Mouse (Mus musculus) limb, embryonic 14.5 days (tissue): ENCODE data around the gene Col6a2. TPM values are rescaled to one million over a fixed set of nuclear protein-coding genes. Genes with fewer than 3 reads are reported as not detected.

Experiments used
- ATAC-seq: fragments of 200-750 bp; cut with Nextera tagmentation; 2 replicates; pipeline ENCODE4 v1.8.0; 2017; ENCODE audit warnings: low read depth, moderate number of reproducible peaks, moderate TSS enrichment; ENCODE audit not compliant: low FRiP score
- DNase-seq: peaks from one replicate; pipeline ENCODE4 v3.0.0-alpha.2; 2015; ENCODE audit warnings: low spot score
- H3K27ac ChIP-seq: fragments of 300-500 bp; sonication (generic); replicated peaks from 2 replicates; pipeline ENCODE4 v1.5.1; 2014; ENCODE audit warnings: low read depth, mild to moderate bottlenecking, low read length, moderate library complexity, mixed read lengths
- H3K27me3 ChIP-seq: fragments of 300-500 bp; sonication (generic); 2 replicates; pipeline ENCODE4 v1.6.1; 2014; ENCODE audit warnings: low read length, mixed read lengths; ENCODE audit not compliant: control insufficient read depth, insufficient read depth
- H3K36me3 ChIP-seq: fragments of 300-500 bp; sonication (generic); 2 replicates; pipeline ENCODE4 v1.6.1; 2014; ENCODE audit warnings: mild to moderate bottlenecking, low read length, moderate library complexity, mixed read lengths; ENCODE audit not compliant: control insufficient read depth, insufficient read depth
- H3K4me1 ChIP-seq: fragments of 300-500 bp; sonication (generic); 2 replicates; pipeline ENCODE4 v1.6.1; 2014; ENCODE audit warnings: antibody characterized with exemption, low read length, mixed read lengths; ENCODE audit not compliant: control insufficient read depth, insufficient read depth
- H3K4me2 ChIP-seq: fragments of 300-500 bp; sonication (generic); replicated peaks from 2 replicates; pipeline ENCODE4 v1.6.1; 2014; ENCODE audit warnings: low read depth, mild to moderate bottlenecking, low read length, moderate library complexity; ENCODE audit not compliant: severe bottlenecking
- H3K4me3 ChIP-seq: fragments of 300-500 bp; sonication (generic); replicated peaks from 2 replicates; pipeline ENCODE4 v1.5.1; 2014; ENCODE audit warnings: low read length
- H3K9ac ChIP-seq: fragments of 300-500 bp; sonication (generic); 2 replicates; pipeline ENCODE4 v1.6.1; 2014; ENCODE audit warnings: mild to moderate bottlenecking, low read depth, low read length, moderate library complexity; ENCODE audit not compliant: severe bottlenecking
- H3K9me3 ChIP-seq: fragments of 300-500 bp; sonication (generic); 2 replicates; pipeline ENCODE4 v1.6.1; 2016; ENCODE audit warnings: low read length; ENCODE audit not compliant: control insufficient read depth
- POLR2A ChIP-seq: fragments of 200-500 bp; IDR thresholded peaks from 2 replicates; pipeline ENCODE4 v1.8.0; 2012; ENCODE audit warnings: inconsistent platforms, mild to moderate bottlenecking, moderate library complexity, borderline replicate concordance; ENCODE audit not compliant: insufficient read depth, insufficient read length; ENCODE audit errors: extremely low read depth
- WGBS: fragments of 180-500 bp; shearing (Covaris S2); extraction: QIAGEN DNeasy Blood & Tissue Kit; methylation state at CpG from one replicate; pipeline ENCODE4 v1.1.7; 2014; 5-methylcytosine and 5-hydroxymethylcytosine counted together
- polyA plus RNA-seq, 2 experiments: library from polyadenylated mRNA; depleted of rRNA in 1 of 2; stranded (reverse) in 1 of 2; unstranded in 1 of 2; fragments of >200 nt; fragmentation: Nextera tagmentation in 1 of 2; extraction: Ambion mirVana in 1 of 2; gene quantifications; 2 replicates each; pipeline versions ENCODE4 v1.2.1 to v1.2.3; 2012 to 2014

The Col6a2 gene
- polyA plus RNA-seq, 2 experiments: 197 to 365 TPM

GRCm38 (mm10) chr10:76648738-76649137 is 25.3 kb upstream of the Col6a2 start:
- no peaks in the 10 kb centered on the region for H3K9me3 ChIP-seq
- TF ChIP-seq POLR2A: no peak
- no peak overlapping the region for H3K27ac ChIP-seq
- WGBS: 89% methylated on average over 10 of the region's 10 CpGs
- H3K27me3 ChIP-seq: no peaks in the 10 kb centered on the region
- no peak overlapping the region for H3K4me3 ChIP-seq
- DNase-seq (no peak), ATAC-seq (no peak)
- no peak overlapping the region for H3K9ac ChIP-seq
- H3K4me1 ChIP-seq: peaks cover 28% of the 10 kb centered on the region
- no peak overlapping the region for H3K4me2 ChIP-seq
- H3K36me3 ChIP-seq: no peaks in the 10 kb centered on the region

DNA sequence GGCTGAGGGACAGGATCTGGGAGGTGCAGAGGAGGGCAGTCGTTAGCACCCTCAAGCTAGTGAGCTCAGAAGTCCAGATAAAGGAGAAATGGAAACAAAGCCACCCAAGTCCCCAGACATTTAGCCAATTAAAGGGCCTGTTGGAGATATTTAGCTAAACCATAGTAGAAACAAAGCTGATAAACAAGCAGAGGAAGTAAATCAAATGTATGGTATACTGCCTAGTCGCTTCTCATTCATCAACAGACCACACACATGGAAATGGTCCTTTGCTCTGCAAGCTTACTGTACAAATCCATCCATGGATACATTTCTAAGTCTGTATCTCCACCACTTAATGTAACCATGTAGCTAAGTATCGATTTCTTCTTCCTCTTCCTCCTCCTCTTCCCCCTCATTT is 24.0 kb upstream of the Col6a2 start:
- ATAC-seq: no peak
- no peak for DNase-seq
- no peak for TF ChIP-seq POLR2A
- H3K36me3 ChIP-seq: no peaks in the 10 kb centered on the region
- no peak overlapping the region for H3K4me3 ChIP-seq
- H3K27me3 ChIP-seq: no peaks in the 10 kb centered on the region
- H3K4me2 ChIP-seq: no peak overlapping the region
- peaks cover 33% of the 10 kb centered on the region for H3K4me1 ChIP-seq
- 75% methylated on average over 3 of the region's 3 CpGs for WGBS
- H3K27ac ChIP-seq: no peak overlapping the region
- H3K9me3 ChIP-seq: no peaks in the 10 kb centered on the region
- no peak overlapping the region for H3K9ac ChIP-seq

- no peaks in the 10 kb centered on the region for H3K36me3 ChIP-seq
- no peak overlapping the region for H3K4me2 ChIP-seq
- 86% methylated on average over 4 of the region's 4 CpGs for WGBS
- no peaks in the 10 kb centered on the region for H3K27me3 ChIP-seq
- H3K9me3 ChIP-seq: no peaks in the 10 kb centered on the region
- no peak for TF ChIP-seq POLR2A
- H3K9ac ChIP-seq: no peak overlapping the region
- peaks cover 21% of the 10 kb centered on the region for H3K4me1 ChIP-seq
- no peak overlapping the region for H3K27ac ChIP-seq
- DNase-seq (no peak), ATAC-seq (no peak)
- H3K4me3 ChIP-seq: no peak overlapping the region
These were observed 22.3 kb upstream of the Col6a2 start for GRCm38 (mm10) chr10:76645686-76646085.

DNA sequence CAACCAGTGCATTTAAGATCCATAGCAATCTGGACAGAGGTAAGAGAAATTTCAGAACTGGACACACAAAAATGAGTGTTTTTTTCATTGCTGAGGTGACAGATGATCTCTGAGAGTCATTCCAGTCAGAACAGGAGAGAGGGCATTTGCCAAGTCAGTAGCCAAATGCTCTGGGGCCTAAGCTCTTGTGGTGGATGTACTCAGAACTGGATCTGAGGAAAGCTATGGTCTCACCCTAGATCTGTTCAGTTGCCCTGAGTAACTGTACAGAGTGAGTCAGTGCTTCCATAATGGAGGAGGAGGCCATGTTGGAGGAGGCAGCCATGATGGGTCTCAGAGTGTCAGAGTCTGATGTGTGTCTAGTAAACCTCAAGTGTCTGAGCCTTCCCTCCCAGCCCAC is 21.6 kb upstream of the Col6a2 start:
- no peak for TF ChIP-seq POLR2A
- Histone ChIP-seq H3K36me3 (no peaks in the 10 kb centered on the region), H3K27ac (no peak overlapping the region), H3K9me3 (no peaks in the 10 kb centered on the region), H3K27me3 (no peaks in the 10 kb centered on the region), H3K9ac (no peak overlapping the region), H3K4me1 (peaks cover 16% of the 10 kb centered on the region), H3K4me2 (no peak overlapping the region), H3K4me3 (no peak overlapping the region)
- no peak for ATAC-seq
- DNase-seq: no peak

DNA sequence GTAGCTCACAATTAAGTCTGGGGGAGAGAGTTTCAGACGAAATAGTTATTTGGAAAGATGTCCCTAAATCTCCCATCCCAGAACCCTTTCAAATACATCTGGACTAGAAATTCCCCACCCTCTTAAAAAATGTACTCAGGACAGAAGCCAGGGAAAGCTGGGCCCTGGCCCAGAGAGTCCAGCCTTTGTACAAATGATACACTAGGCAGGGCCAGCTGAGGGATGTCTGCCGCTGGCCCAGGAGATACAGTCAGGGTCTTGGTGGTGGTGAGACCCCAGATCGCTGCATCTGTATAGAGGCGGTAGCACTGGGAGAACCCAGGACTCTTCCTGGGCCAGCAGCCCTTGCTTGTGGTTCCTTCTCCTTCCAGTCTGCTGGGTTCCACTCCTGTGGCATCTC is 20.6 kb upstream of the Col6a2 start:
- peak; percentile 18; the same call in 1 of the 2 replicates for ATAC-seq
- Histone ChIP-seq H3K9me3 (no peaks in the 10 kb centered on the region), H3K27me3 (no peaks in the 10 kb centered on the region), H3K27ac (peak overlapping the region; percentile 91), H3K4me3 (no peak overlapping the region), H3K36me3 (no peaks in the 10 kb centered on the region), H3K4me2 (no peak overlapping the region), H3K9ac (no peak overlapping the region), H3K4me1 (peaks cover 16% of the 10 kb centered on the region)
- no peak for TF ChIP-seq POLR2A
- 63% methylated on average over 4 of the region's 4 CpGs for WGBS
- peak; percentile 26 for DNase-seq

- H3K4me3 ChIP-seq: no peak overlapping the region
- DNase-seq (no peak), ATAC-seq (no peak; the same call in 1 of the 2 replicates)
- 74% methylated on average over 9 of the region's 9 CpGs for WGBS
- TF ChIP-seq POLR2A: no peak
- H3K4me1 ChIP-seq: peaks cover 16% of the 10 kb centered on the region
- H3K9me3 ChIP-seq: no peaks in the 10 kb centered on the region
- H3K4me2 ChIP-seq: no peak overlapping the region
- H3K36me3 ChIP-seq: no peaks in the 10 kb centered on the region
- H3K27me3 ChIP-seq: no peaks in the 10 kb centered on the region
- peak overlapping the region; percentile 91 for H3K27ac ChIP-seq
- no peak overlapping the region for H3K9ac ChIP-seq
These were observed 20.0 kb upstream of the Col6a2 start for GRCm38 (mm10) chr10:76643446-76643845.
